Mouse (Mus musculus) cerebral cortex, adult 2 months (tissue): ENCODE data around the gene Afap1.

Experiments used
- WGBS: fragments of 180-500 bp; shearing (Covaris S2); methylation state at CpG from one replicate; pipeline ENCODE4 v1.1.7; 2018; 5-methylcytosine and 5-hydroxymethylcytosine counted together

The Afap1 gene

GRCm38 (mm10) chr5:35897147-35897546, 4.0 kb downstream of the Afap1 start:
- WGBS, result 67% methylated on average over 4 of the region's 4 CpGs

DNA sequence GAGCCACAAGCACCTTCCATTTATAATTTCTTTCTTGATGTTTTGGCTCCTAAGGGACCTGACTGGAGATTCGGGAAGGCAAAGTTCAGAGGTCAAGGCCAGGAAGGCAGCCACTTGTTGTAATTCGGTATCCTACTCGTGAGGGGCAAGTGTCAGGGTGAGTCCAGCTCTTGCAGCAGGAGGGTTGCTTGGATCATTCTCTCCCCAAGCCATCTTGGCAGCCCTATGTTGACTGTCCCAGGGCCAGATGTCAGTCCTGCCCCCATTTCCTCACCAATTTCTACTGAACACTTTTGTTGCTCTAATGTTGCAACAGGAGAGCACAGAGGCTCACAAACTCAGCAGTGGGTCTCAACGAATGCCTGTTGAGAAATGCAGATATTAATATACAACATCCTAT, 5.0 kb downstream of the Afap1 start:
- 68% methylated on average over 4 of the region's 4 CpGs for WGBS

GRCm38 (mm10) chr5:35898994-35899393, 5.9 kb downstream of the Afap1 start:
- WGBS, result 73% methylated on average over 3 of the region's 3 CpGs

- 61% methylated on average over 10 of the region's 10 CpGs for WGBS
Observed at GRCm38 (mm10) chr5:35900401-35901225, 7.5 kb downstream of the Afap1 start.

DNA sequence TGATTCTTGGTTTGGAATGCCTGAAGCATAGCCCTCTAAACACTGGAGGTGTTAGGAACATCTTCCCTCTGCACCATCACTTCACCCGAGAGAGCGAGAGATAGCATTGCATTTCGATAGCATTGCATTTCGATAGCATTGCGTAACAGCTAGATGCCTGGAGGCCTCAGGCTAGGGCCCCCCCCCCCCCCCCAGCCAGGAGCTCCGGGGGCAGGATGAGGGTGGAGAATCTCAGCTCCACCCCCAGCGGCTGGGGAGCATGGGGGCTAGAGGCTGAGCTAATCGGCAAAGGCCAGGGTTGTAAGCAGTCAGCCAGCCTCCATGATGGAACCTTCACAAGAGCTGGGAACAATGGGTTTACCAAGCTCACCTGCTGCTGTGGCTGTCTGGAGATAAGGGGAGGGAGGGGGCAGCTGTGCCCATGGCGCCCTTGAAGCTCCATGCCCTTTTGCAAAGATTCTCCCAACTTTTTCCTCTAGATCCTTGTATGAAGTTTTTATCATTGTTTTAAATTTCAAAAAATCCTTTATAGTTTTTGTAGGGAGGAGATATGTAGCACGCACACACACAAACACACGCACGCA, 8.2 kb downstream of the Afap1 start:
- 63% methylated on average over 12 of the region's 12 CpGs for WGBS

GRCm38 (mm10) chr5:35903456-35903855, 10.3 kb downstream of the Afap1 start:
- WGBS, result 77% methylated on average over 8 of the region's 8 CpGs

- WGBS, result 67% methylated on average over 8 of the region's 8 CpGs
Observed at GRCm38 (mm10) chr5:35905283-35905682, 12.2 kb downstream of the Afap1 start.

DNA sequence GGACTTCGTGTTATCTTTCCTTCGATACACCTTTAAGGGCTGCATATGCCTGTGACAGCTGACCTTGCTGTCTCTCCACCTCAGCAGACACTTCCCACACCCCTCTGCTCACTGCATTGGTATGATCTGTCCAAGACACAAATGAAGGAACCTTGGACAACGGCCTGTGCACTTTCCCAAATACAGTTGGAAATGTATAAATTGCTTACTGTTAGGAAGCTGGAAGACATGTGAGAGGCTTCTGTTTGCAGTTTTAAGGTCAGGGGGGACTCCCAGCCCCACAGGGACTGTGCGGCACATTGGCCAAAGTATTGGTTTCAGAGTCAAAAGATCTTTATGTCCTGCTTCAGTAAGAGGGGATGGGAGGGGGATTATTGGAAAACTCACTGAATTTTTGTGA, 14.0 kb downstream of the Afap1 start:
- WGBS, result 87% methylated on average over 4 of the region's 4 CpGs

GRCm38 (mm10) chr5:35907633-35908426, 14.7 kb downstream of the Afap1 start:
- WGBS, result 40% methylated on average over 15 of the region's 15 CpGs

GRCm38 (mm10) chr5:35908626-35909443, 15.7 kb downstream of the Afap1 start:
- WGBS, result 45% methylated on average over 13 of the region's 13 CpGs

DNA sequence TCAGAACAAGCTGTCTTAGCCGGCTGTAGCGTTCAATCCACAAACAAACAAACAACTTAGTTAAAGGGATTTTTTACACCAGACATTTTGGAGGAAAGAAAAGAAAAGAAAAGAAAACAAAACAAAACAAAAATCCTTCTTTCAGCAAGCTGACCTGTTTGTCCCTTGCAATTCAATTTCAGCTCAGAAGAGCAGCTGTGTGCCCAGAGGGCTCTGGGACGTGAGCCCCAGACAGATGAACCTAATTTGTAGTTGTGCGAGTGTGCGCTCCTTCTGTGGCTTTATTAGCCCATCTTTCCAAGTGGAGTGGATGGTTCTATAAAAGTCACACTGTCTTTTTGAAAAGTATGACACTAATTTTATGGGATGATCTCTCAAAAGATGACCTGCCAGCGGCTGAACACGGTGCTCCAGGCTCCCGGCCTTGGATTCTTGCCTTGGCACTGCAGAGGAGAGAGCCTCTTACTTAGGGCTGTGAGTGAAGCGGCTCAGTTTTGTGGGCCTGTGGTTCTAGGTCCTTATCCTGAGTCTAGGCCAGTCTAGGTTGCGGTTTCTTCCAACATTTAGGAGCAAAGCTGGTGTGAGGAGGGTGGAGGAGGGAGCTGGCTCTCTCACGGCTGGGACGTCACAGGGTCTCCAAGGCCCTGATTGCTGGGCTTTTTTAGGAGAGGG, 22.6 kb downstream of the Afap1 start:
- WGBS, result 75% methylated on average over 12 of the region's 12 CpGs

DNA sequence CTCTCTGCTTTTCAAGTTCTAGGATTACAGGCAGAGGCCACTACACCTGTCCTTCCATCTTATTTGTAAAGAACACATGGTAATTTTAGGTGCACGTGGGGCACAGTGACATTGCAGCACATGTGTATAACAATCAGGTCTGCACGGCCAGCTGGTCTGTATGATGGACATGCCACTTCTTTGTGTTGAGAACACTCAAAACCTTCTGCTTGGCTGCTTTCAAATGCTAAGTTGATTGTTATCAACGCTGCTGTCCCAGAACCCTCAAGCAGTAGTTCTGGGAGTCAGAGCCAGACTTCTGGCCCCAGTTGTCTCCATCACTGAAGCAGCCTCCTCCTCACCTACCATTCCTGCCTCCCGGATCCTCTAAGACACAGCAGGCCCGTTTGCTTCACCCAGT, 23.5 kb downstream of the Afap1 start:
- 86% methylated on average over 5 of the region's 5 CpGs for WGBS

- WGBS, result 22% methylated on average over 8 of the region's 8 CpGs
Observed at GRCm38 (mm10) chr5:35918387-35918786, 25.3 kb downstream of the Afap1 start.

GRCm38 (mm10) chr5:35920076-35920475, 27.0 kb downstream of the Afap1 start:
- 84% methylated on average over 4 of the region's 4 CpGs for WGBS

DNA sequence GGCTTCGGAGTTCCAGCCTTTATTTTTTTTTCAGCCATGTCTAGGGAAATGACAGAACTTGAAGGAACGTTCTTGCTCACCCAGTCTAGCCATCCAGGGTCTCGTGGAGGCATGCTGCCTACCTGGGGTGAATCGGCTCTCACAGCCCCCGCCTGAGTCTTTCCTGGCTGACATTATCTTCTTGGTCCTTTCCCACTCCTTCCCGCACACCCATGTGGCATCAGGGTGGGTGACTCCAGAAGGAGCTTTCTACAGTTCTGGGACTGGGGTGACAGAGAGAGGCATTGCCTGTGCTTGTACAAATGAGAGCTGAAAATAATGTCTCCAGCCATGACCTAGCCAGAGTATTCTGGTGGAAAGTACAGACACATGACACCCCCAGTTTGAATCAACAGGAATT, 28.0 kb downstream of the Afap1 start:
- WGBS, result 83% methylated on average over 6 of the region's 6 CpGs

DNA sequence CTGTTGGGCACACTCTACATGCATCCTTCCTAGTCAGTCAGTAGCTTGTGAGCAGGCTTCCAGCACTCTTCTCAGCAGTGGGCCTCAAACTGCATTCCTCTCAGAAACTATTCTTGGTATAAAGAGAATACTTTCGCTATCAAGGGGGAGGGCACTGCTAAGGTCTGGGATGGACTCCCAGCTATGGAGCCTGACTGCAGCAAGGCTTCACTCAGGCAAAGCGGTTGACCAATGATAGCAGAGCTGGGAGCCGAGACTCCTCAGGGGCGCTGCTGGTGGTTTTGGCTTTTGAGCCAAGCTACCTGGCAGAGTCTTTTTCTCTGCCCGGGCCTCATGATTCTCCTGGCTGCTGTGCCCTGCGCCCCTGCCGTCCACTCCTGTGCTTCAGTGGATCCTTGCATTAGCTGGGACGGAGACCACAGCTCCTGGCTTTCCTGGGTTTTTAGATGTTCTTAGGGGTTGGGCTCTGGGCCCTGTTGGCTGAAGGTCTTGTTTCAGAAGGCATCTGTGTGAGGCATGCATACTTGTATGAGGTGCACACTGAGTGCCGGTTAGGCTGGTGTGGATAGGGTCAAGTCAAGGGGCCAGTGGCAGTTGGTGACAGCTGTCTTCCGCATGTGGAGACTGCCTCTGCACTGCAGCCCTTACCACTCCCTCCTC, 28.6 kb downstream of the Afap1 start:
- 64% methylated on average over 10 of the region's 10 CpGs for WGBS

DNA sequence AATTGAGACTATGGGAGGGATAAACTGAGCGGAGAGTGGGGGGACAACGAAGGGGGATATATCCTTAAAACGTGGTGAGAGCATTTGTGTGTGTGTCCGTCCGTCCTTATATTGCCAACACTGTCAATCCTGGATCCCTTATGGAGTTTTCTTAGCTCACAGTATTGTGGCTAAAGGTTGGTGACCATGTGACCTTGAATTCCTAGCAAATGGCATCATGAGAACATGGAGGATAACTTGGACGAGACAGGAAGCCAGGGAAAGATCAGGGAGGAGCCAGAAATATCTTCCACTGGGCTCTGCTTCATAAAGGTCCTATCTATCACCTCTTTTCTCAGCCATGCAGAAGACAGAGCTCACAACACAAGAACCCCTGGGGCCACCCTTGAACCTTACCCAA, 30.3 kb downstream of the Afap1 start:
- 91% methylated on average over 6 of the region's 6 CpGs for WGBS

GRCm38 (mm10) chr5:35925171-35925634, 32.1 kb downstream of the Afap1 start:
- WGBS, result 40% methylated on average over 12 of the region's 12 CpGs

GRCm38 (mm10) chr5:35926511-35926910, 33.4 kb downstream of the Afap1 start:
- 76% methylated on average over 8 of the region's 8 CpGs for WGBS

DNA sequence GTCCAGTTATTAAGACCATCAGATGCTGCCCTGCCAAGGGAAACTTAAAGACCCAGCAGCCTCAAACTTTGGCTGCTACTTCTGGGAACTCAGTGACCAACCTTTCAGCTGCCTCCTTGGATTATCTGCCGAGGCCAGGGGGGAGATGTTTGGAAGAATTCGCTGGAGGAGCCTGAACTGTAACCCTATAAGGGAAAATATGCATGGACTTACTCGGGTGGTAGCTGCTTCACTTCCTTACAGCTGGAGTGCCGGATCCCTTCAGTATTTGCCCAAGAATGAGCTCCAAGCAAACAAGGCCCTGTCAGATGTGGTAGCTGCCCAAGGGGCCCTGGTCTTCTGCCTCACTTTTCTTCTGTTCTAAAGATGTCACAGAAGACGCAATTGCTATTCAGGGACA, 38.2 kb downstream of the Afap1 start:
- 66% methylated on average over 5 of the region's 5 CpGs for WGBS

DNA sequence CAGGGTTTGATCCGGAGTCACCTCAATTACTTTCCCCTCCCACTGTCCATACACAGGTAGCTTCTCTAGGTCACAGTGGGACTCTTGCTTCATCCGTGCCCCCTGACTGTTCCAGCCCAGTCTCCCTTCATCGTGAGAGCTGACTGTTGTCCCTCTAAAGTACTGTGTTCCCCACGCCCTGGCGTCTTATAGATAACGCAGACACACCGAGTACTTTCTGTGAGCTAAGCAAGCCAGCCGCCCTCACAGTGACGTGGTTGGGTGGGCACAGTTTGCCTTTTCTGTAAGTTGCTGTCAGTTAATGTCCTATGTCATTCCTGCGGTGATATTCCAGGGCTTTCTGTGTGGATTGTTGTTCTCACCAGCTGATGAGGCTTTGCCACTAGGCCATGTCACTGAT, 39.9 kb downstream of the Afap1 start:
- 89% methylated on average over 10 of the region's 10 CpGs for WGBS
